Mouse (Mus musculus) kidney, postnatal 36 days (tissue): ENCODE data around the gene 4930469K13Rik.

Experiments used
- DNase-seq, 2 experiments: peaks; one replicate each; pipeline ENCODE4 v3.0.0; 2021 to 2022; ENCODE audit warnings: mixed read lengths in 2 of 2

4930469K13Rik gene

GRCm38 (mm10) chr11:34034794-34035193 is 63.6 kb downstream of the 4930469K13Rik start:
- DNase-seq, result no peak

GRCm38 (mm10) chr11:34034008-34034505 is 64.3 kb downstream of the 4930469K13Rik start:
- no peak for DNase-seq

DNA sequence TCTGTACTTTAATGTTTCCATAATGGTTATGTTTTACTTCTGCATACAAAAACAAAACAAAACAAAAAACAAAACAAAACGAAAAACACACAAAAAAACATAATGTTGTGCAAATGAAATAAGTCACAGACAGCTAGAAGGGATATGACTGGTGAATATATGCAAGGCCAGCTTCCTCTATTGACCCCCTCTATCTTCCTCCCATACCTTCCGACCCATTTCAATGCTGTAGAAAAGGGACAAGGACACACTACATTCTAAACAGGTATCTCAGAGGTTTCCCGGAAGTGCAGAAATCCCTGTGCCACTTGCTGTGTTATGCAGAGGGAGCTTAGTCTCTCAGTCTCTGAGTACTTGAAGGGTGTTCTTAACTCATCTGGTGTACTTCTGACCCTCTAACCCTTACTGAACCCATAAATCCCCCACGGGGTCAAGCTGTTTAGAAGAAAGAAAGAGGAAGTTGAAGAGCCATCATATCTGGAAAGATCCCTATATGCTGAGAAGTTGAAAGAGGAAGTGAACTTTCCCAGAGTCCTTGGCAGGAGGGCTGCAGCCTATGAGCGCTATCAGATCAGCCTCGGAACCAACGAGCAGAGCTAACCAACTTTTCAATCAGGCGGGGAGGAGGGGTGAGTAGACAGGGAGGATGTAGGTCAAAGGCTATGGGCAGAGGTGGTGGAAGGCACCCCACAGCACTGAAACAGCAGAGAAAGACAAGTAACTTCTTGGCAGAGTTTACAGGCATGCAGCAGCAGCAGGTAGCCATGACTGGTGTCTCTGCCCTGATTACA is 67.1 kb downstream of the 4930469K13Rik start:
- peak; percentile 14 to 19 for DNase-seq

- no peak for DNase-seq
These were observed 68.7 kb downstream of the 4930469K13Rik start for GRCm38 (mm10) chr11:34029658-34030057.

DNA sequence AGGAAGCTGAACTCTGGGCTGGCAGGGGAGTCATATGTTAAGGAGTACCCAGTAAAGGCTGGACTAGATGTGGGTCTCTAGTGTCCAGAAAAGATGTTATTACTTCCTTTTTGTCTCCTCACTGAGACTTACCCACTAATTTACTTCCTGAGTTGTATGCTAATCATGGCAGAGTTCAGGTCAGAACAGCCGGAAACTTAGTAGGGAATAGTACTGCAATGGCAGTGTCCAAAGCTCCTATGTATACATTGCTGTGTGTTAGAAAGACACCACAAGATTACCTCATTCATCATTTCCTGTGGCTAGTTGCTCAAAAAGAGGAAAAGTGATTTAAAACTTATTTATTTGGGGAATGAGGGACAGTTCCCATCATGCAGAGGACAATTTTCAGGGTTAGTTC is 73.3 kb downstream of the 4930469K13Rik start:
- no peak for DNase-seq

DNA sequence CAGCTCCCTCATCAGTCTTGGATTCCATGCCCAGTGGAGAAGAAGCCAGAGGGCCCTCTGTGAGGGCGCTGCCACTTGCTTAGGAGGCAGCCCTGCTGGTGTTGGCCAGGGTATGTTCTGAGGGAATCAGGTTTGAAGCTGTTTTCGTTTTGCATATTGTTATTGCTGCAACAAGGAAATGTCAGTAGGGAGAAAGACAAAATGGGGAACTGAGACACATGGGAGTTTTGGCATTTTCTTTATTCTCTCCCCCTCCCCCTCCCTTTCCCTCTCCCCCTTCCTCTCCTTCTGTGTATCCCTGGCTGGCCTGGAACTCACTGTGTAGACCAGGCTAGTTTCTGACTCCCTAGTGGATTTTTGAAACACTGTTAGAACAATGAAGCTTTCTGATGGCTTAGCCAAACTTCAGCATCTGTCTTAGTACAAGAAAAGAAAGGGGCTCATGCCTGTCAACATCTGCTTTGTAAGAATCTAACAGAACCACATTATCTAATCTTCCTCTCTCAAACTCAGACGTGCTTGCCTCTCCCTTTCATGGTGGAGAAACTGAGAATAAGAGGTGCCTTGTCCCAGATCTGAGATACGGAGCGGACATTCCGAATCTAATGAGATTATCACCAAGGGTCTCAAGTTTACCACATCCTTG is 86.2 kb downstream of the 4930469K13Rik start:
- no peak for DNase-seq

DNA sequence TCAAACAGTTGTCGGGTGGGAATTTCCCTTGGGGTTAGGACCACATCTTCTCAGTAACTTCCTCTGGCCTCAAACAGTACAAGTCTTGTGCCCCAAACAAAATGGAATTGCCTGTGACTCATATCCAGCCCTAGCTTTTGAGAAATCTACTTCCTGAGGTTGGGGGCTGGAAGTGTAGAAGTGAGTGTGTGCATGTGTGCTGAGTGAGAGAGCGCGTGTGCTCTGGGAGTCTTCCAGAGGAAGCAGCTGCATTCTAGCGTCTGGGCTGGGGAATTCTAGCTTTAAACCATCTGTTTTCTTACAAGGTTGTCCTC is 87.5 kb downstream of the 4930469K13Rik start:
- peak in 1 of 2 experiments; percentile 22 for DNase-seq

GRCm38 (mm10) chr11:34010133-34010858 is 88.1 kb downstream of the 4930469K13Rik start:
- no peak for DNase-seq

GRCm38 (mm10) chr11:34009316-34010087 is 88.9 kb downstream of the 4930469K13Rik start:
- no peak for DNase-seq

DNA sequence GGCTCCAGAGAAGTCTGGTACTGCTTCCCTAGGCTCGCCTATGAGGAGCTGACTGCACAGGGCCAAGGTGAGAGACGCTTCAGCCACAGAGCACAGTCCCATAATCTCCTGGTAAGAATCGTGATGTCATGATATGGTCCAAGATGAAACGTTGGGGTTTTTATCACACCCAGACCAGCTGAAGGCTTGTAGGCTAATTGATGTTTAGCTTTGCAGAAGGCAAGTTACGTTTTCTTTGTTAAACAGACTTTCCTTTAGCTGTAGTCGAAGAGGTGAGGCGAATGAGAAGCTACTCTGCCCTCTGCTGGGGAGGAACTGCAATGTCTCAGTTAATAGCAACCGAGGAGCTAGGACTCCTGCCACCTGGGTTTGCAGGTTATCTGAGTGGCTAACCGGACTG is 89.7 kb downstream of the 4930469K13Rik start:
- DNase-seq, result peak; percentile 43 to 71

GRCm38 (mm10) chr11:34008214-34008613 is 90.1 kb downstream of the 4930469K13Rik start:
- DNase-seq, result no peak

- DNase-seq, result no peak
These were observed 90.7 kb downstream of the 4930469K13Rik start for GRCm38 (mm10) chr11:34007616-34008015.

- no peak for DNase-seq
These were observed 95.8 kb downstream of the 4930469K13Rik start for GRCm38 (mm10) chr11:34002593-34002965.

DNA sequence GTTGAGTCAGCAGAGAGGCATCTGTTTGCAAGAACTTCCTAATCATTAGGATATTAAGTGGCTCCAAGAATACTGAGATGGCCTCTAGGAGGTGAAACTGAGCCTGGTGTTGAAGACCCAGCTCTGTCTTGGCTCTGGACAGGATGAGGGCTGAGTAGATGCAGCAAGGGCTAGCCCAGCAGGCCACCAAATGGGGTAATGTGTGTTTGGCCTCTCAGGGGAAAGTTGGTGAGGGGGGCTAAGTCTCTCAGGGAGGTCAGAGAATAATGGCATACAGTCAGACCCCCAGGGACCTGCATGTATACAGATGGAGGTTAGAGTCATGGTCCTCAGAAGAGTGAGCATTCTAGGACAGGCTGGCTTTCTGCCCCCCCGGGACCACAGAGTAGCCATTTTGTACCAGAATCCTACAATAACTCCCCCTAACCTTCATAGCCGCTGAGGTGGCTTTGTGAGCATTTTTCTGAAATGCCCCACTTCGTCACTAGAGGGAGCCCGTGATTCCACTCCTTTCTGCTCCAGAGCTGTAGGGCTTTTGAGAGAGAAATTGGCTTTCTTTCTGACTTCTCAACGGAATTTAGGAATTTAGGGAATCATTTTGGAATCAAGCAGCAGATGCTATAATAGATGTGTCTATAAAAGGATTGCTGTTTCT is 96.3 kb downstream of the 4930469K13Rik start:
- peak; percentile 16 to 77 for DNase-seq

DNA sequence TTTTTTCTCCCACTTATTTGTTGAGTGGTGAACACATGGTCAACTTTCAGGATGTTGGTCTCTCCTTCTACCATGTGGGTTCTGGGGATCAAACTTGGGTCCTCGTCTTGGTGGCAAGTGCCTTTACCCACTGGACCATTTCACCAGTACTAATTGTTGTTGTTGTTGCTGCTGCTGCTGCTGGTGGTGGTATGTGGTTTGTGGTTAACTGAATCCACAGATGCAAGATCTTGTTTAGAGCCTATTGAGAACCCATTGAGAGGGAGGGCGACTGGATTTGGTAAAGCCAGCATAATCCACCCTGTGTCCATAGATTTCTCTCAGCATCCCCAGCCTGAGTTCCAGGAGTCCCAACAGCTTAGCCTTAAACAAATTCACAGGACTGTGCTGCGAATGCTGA is 97.9 kb downstream of the 4930469K13Rik start:
- DNase-seq, result no peak

GRCm38 (mm10) chr11:33998244-33998643 is 100.1 kb downstream of the 4930469K13Rik start:
- no peak for DNase-seq

DNA sequence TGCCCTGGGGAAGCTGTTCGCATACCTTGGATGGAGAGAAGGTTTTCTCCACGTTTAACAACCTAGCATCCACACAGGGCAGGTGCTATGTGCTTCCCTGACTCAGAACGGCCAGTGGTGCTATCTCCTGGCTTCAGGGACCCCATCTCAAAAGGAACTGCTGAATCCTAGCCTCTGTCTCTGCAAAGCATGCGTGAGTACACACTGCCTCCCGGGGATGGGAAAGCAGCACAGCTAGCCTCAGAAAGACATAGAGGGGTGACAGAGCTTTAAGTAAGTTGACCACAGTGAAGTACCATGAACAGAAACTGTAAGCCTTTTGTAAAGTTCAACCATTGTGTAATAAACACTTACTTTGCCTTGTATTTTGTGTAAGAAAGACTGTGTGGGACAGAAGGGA is 104.9 kb downstream of the 4930469K13Rik start:
- DNase-seq, result no peak

GRCm38 (mm10) chr11:33992938-33993337 is 105.4 kb downstream of the 4930469K13Rik start, which contains the start of gene Kcnip1:
Gene Kcnip1, minus strand, starts transcription at chr11:33993152.
- DNase-seq, result no peak

- DNase-seq, result no peak
These were observed 108.4 kb downstream of the 4930469K13Rik start for GRCm38 (mm10) chr11:33990002-33990401.

DNA sequence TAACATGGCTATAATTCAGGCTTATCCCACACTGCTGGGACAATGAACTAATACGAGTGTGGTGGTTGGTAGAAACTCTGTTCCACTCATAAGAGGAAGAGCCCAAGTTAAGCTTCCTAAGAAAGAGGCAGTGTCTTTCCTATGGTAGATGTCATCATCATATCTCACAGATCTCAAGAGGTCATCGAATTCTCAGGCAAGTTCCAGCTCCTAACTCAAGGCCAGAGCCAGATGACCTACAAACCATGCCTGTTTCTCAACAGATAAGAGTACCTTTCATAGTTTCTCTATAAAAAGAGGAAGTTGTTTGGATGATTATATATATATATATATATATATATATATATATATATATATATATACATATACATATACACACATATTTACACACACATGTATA is 111.8 kb downstream of the 4930469K13Rik start:
- DNase-seq, result no peak

DNA sequence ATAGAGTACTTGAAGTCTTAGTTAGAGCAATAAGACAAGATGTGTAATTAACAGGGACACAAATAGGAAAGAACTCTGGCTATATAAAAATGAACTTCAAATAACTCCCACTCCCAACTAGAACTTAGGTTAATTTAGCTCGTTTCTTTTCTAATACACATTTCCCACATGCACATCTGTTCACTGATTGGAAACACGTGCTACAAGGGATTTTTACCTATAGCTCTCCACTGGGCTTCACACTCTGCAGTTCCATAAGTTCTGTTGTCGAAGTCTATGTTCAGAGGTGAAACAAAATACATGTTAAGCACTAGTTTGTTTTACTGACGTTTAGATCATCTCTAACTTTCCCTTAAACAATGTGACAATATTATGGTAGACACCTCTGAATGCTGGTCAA is 118.2 kb downstream of the 4930469K13Rik start:
- DNase-seq, result no peak

DNA sequence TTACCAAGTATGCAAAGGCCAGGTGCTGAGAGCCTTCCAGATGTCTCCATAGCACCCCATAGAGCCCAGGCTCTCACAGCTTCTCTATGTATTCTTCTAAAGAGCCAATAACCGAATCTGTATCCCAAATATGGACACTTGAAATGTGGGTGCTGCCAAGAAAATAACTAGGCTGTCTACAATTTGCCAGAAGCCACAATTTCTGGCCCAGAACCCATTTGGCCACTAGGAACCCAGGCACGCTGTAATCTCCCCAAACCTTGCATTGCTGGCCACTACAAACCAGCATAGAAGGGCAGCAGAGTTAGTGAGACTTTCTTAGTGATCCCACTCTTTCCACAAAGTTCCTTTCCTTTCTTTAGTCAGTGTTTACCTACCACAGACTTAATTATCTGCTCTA is 123.2 kb downstream of the 4930469K13Rik start:
- no peak for DNase-seq
